Mouse (Mus musculus) cerebellum, postnatal 25 days (tissue): ENCODE data around the gene Olfr1183.
"Not testable (repeated sequence)": the region's sequence is repeated elsewhere in the genome, so short reads cannot be mapped to it uniquely, and the experiment has no call there.

Experiments
- DNase-seq, 2 experiments: peaks; one replicate each; pipeline ENCODE4 v3.0.0; 2021; ENCODE audit warnings: mixed read lengths in 2 of 2

Olfr1183 gene

DNA sequence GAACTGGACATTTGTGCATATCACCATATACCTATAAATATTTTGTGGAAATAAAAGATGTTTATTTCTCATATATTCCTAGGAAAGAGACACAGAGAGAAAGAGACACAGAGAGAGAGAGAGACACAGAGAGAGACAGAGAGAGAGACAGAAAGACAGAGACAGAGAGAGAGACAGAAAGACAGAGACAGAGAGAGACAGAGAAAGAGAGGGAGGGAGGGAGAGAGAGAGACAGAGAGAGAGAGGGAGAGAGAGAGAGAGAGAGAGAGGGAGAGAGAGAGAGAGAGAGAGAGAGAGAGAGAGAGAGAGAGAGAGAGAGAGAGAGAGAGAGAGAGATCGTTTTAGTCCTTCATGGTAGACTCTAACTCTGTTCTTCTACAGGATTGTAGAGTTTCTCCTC, at the start of gene Olfr1183:
Gene Olfr1183, plus strand, starts transcription at position 301 of the 400 bp plus-strand sequence.
- DNase-seq = not testable (repeated sequence)

DNA sequence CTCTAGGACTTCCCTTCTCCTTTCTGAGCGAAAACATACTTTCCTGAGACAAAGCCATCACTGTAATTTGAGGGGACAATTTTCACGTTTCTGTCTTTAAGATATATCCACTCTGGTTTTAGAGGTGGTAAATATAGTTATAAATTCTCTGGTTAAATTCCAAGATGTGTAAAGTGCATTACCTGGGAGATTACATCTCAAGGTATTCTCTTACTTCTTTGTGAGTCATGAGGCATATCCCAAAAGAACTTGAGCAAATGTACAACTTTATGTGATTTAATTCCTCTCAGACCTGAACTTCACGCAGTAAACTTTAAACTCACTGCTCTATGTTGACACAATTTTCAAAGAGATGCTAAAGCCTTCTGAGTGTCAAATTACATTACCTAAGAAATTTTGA, 48.3 kb upstream of the Olfr1183 start, which contains the start of gene Olfr1179:
Gene Olfr1179, minus strand, starts transcription at position 101 of the 400 bp plus-strand sequence.
- DNase-seq = no peak

DNA sequence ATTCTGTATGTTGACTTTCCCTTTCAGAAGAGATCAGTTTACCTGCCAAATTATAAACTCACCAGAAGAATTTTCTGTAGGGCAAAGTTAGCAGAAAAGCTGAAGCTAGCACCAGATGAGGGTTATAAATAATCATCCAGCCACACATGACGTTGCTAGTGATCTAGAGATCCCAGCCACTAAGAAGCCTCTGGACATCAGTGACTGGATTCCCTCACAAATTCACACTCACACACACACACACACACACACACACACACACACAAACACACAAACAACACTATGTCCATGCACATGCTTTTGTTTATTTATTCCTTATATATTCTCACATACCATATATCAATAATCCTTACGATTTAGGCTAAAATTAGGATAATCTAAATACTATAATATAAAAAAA, 35.6 kb upstream of the Olfr1183 start, which contains the start of gene Olfr1180:
Gene Olfr1180, minus strand, starts transcription at position 101 of the 400 bp plus-strand sequence.
- DNase-seq = no peak

DNA sequence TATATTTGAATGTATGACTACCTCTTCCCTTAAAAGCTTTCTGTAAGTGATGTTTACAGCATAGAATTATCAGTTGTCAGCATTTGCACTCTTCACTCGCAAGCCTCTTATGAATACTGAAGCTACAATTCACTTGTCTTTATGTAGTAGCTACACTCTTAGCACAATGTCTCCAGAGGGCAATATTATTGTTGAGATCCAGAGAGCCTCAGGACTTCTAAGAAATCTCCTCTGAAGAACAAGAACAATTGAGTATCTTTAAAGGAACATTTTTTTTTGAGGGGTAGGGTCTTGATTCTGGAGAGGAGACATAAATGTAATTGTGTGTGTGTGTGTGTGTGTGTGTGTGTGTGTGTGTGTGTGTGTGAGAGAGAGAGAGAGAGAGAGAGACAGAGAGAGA, 28.6 kb upstream of the Olfr1183 start, which contains the start of gene Olfr1181:
Gene Olfr1181, minus strand, starts transcription at position 101 of the 400 bp plus-strand sequence.
- DNase-seq = no peak

DNA sequence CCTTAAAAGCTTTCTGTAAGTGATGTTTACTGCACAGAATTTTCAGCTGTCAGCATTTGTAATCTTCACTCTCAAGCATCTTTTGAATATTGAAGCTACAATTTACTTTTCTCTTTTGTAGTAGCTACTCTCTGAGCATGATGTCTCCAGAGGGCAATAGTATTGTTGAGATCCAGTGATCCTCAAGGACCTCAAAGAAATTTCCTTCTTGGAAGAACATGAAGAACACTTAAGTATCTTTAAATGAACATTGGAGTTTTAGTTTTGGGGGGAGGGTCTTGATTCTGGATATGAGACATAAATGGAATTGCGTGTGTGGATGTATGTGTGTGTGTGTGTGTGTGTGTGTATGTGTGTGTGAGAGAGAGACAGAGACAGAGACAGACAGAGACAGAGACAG, 5.6 kb upstream of the Olfr1183 start, which contains the start of gene Gm13757:
Gene Gm13757, minus strand, starts transcription at position 101 of the 400 bp plus-strand sequence.
- DNase-seq = no peak

DNA sequence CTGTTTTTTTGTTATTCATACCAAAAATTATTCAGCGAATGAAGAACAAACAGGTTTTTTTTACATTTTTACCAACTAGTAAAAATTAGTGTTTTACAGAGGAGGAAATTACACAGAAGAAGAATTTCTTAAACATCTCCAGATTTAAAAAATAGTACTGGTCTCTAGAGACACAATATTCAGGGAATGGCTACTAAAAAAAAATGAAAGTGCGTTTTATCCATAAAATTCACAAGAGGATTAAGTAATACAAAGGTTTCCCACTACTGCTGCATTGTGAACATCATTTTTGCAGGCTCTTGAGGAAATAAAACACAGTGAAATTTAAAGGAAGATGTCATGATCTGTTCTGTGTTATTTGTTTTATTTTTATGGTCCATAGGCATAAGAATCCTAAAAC, 28.6 kb downstream of the Olfr1183 start, which contains the start of gene Olfr1184:
Gene Olfr1184, plus strand, starts transcription at position 301 of the 400 bp plus-strand sequence.
- DNase-seq = no peak

DNA sequence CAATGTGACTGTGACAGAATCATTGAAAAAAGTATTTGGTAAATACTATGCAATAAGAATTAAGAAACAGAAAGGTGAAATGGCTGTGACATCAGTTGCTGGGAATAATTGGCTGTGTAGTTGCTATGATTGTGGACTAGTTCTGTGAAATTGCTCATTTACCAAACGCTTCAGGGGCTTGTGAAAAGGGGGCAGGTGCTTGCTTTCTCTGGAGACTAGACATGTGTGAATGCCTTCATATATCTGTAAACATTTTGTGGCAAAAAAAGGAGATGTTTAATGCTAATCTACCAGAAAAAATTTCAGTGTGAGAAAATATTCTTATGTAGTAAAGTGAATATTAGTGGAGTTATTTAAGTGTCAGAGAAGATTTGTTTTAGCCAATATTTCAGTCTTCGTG, 38.4 kb downstream of the Olfr1183 start, which contains the start of gene Olfr1185-ps1:
Gene Olfr1185-ps1, plus strand, starts transcription at position 301 of the 400 bp plus-strand sequence.
- DNase-seq = no peak

DNA sequence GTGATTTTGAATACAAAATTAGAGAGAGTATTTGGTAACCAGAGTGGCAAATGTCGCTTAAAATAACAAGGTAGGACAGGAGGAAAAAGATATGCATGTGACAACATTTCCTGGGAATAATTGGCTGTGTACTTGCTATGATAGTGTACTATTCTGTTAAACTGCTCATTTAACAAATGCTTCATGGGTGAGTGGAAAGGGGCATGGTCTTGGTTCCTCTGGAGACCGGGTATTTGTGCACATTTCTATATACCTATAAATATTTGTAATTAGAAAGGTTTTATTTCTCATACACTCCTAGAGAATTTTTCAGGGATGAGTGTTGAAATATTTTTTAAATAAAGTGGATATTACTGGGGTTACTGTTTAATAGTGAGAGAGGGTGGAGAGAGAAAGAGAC, 63.6 kb downstream of the Olfr1183 start, which contains the start of gene Olfr1186:
Gene Olfr1186, plus strand, starts transcription at position 301 of the 400 bp plus-strand sequence.
- DNase-seq = no peak
